Mouse (Mus musculus) megakaryocyte-erythroid progenitor cell, adult 5-6 weeks (primary cell): ENCODE results near the gene Cldn11. TPM values are rescaled to one million over a fixed set of nuclear protein-coding genes. Genes with fewer than 3 reads are reported as not detected.

ENCODE experiments used
- ATAC-seq: replicated peaks from 2 replicates; pipeline ENCODE4 v1.8.0; 2016; ENCODE audit warnings: mild to moderate bottlenecking, inconsistent platforms; ENCODE audit not compliant: severe bottlenecking, poor library complexity, low FRiP score, low TSS enrichment
- total RNA-seq, 2 experiments: library from RNA; stranded (forward) in 1 of 2; stranded (reverse) in 1 of 2; fragments of 200-1000, 215-1000 nt in 1 of 2; fragments of >200 nt in 1 of 2; fragmentation: Nextera tagmentation in 1 of 2; gene quantifications; 2 replicates each; pipeline ENCODE4 v1.2.3; 2014 to 2017

The Cldn11 gene
- total RNA-seq, 2 experiments from 2014 or later: not detected

DNA sequence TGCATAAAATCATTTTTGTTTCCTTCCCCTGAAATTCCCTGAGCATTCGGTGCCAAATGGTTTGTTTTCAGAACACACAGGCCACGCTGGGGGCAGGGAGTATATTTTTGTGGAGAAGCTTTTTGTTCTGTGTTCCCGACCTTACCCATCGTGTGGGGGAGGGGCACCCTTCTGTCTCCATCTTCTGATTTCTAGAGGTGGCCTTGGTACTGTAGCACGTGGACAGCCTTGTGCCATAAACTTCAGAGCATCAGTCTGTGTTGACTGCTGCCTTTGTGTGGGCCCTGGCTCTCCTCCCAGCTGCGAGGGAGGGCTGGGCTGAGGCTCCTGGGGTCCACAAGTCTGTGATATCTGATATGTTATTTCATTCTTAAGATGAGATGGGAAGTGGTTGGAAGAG, 2.4 kb downstream of the Cldn11 start:
- ATAC-seq: no peak

- ATAC-seq: no peak
Measured at GRCm38 (mm10) chr3:31156126-31156525, 6.4 kb downstream of the Cldn11 start.

- no peak for ATAC-seq
Measured at GRCm38 (mm10) chr3:31157776-31158175, 8.1 kb downstream of the Cldn11 start.

GRCm38 (mm10) chr3:31160046-31160445, 10.3 kb downstream of the Cldn11 start:
- ATAC-seq: no peak

- no peak for ATAC-seq
Measured at GRCm38 (mm10) chr3:31161336-31161735, 11.6 kb downstream of the Cldn11 start.

GRCm38 (mm10) chr3:31162860-31163259, 13.1 kb downstream of the Cldn11 start:
- no peak for ATAC-seq

GRCm38 (mm10) chr3:31165803-31166202, 16.1 kb downstream of the Cldn11 start:
- ATAC-seq: no peak

GRCm38 (mm10) chr3:31166365-31166871, 16.7 kb downstream of the Cldn11 start:
- ATAC-seq: no peak

- ATAC-seq: no peak
Measured at GRCm38 (mm10) chr3:31190342-31190741, 40.6 kb downstream of the Cldn11 start.

- no peak for ATAC-seq
Measured at GRCm38 (mm10) chr3:31191402-31191801, 41.7 kb downstream of the Cldn11 start.

- no peak for ATAC-seq
Measured at GRCm38 (mm10) chr3:31199162-31199877, 49.6 kb downstream of the Cldn11 start.

DNA sequence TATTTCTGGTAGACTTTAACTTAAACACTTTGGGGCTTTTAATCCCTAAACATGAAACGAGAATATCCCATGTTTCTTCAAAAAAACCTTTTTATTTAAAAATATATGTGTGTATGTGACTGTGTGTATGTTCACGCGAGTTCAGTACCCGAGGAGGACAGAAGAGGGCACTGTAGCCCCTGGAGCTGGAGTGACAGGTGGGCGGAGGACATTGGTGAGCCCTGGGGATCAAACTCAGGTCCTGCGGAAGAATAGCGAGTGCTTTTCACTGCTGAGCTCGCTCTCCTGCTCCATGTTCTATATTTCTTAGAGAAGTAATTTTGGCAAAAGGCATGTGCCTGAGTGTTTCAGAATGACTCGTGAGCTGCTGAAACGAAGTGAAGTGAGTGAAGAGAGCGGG, 54.2 kb downstream of the Cldn11 start:
- no peak for ATAC-seq

DNA sequence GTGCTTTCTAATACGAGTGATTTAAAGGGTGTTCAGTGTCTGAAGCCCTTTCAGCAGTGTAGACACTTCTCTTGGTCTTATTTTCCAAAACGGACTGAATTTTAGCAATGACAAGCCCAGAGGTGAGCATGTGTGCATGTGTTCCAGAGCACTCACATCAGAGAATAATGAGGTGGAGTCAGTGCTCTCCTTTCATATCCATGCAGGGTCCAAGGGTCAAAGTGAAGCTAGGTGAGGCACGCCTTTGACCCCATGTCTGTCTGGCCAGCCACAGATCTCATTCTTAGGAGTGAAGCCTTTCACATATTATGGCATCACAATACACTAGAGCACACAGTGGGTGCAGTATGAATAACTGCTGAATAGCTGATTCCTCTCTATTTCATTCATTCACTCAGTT, 55.4 kb downstream of the Cldn11 start:
- ATAC-seq: no peak

DNA sequence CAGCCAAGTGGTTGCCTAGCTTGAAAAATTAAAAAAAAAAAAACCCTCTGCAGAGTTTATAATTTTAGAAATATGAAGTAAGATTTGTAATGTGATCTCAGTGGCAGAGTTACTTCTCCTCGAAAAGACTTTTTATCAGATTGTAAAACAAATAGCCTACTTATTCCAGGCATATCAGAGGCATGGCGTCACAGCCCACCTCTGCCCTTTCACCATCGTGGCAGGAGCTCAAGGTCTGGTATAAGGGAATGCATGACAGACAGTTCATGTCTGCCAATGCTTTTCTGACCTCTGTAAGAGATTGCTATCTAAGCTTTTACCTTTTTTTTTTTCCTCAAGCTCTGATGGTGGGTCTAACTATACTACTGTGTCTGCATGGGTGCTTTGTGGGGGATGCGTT, 58.3 kb downstream of the Cldn11 start:
- no peak for ATAC-seq

DNA sequence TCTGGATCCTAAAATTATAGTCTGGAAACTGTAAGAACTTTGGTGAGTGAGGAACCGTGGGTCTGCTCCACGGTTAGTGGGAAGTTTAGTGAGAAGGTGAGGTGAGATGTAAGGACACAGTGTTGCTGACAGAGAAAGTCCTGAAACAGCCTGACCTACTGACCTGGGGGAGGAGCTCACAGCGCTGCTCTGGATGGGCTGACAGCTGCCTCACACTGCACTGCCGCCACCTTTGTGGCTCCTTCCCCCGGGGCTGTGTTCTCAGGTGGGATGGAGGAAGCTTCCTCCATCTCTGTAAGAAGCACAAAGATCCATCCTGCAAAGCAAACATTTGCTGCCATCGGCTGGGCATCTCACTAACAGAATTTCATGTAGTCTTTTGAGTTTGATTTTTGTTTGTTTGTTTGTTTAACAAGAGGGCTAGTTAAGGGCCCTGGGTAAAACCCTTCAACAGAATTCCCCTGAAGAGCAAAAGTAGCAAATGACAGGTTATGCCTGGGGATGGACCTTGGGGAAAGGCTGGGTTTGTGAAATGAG, 58.8 kb downstream of the Cldn11 start:
- no peak for ATAC-seq

GRCm38 (mm10) chr3:31209001-31209400, 59.3 kb downstream of the Cldn11 start:
- ATAC-seq: no peak

DNA sequence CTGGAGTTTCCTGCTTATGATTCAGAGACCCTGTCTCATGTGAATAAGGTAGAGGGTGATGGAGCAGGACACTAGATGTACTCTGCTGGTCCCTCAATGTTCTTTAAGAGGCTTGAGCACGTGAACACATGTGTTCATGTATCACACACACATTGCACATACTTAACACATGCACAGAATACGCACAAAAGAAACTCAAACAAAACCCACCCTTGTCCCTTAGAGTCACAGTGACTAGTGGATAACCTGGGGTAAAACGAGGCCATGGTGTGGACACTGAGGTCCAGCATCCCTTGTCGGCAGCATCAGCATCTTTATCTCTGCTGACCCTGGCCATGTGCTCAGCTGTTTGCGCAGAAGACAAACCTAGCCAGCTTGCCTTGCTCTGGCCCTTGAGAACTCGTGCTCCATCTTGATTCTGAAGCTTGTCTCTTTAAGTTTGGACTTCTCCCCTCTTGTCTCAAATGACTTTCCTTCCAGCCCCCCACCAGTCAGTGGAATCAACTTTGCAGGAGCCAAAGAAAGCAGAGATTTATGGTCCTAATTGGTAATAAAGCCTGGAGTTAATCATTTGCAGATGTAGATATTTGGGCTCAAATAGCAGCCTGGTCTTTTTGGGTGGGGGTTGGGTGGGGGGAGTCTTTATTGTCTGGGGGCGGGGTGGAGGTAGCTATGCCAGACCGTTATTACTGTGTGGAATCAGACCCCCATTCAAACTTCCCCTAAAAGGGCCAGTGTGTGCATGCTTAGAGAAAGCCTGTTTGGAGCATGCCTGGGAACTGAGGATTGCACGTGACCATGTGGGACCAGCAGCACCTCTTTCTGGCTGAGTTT, 62.7 kb downstream of the Cldn11 start:
- no peak for ATAC-seq

- ATAC-seq: no peak
Measured at GRCm38 (mm10) chr3:31213802-31214201, 64.1 kb downstream of the Cldn11 start.
